Mouse (Mus musculus): ENCODE data around the gene Adam6a.
"Not testable (repeated sequence)": the region's sequence is repeated elsewhere in the genome, so short reads cannot be mapped to it uniquely, and the experiment has no call there.

Gene Adam6a

GRCm38 (mm10) chr12:113543608-113544007, at the start of gene Adam6a:
Gene Adam6a, plus strand, starts transcription at chr12:113543908.
- DNase-seq (ENCODE audit: low spot score in 2 of 2) = not testable (repeated sequence)

- no peak for DNase-seq (ENCODE audit: low spot score in 2 of 2)
Observed at GRCm38 (mm10) chr12:113525901-113526300, 17.8 kb upstream of the Adam6a start.

GRCm38 (mm10) chr12:113578241-113578640, 34.5 kb downstream of the Adam6a start:
- DNase-seq (ENCODE audit: low spot score in 2 of 2) = peak in 1 of 2 experiments; percentile 11

GRCm38 (mm10) chr12:113588001-113588400, 44.3 kb downstream of the Adam6a start:
- DNase-seq (ENCODE audit: low spot score in 2 of 2) = no peak

Data from left cerebral cortex, adult 9 months (tissue).